Mouse (Mus musculus) gastrocnemius, postnatal 25 days (tissue): ENCODE data around the gene Stard3. TPM values are rescaled to one million over a fixed set of nuclear protein-coding genes. Genes with fewer than 3 reads are reported as not detected.

Experiments
- DNase-seq: peaks from one replicate; pipeline ENCODE4 v3.0.0; 2022
- total RNA-seq, 2 experiments: library from RNA; stranded (reverse); gene quantifications; 1 replicate in 1 of 2; 2 replicates in 1 of 2; pipeline ENCODE4 v1.2.3; 2021

Gene Stard3
- total RNA-seq, 2 experiments from 2014 or later = 9.6 to 11.8 TPM

DNA sequence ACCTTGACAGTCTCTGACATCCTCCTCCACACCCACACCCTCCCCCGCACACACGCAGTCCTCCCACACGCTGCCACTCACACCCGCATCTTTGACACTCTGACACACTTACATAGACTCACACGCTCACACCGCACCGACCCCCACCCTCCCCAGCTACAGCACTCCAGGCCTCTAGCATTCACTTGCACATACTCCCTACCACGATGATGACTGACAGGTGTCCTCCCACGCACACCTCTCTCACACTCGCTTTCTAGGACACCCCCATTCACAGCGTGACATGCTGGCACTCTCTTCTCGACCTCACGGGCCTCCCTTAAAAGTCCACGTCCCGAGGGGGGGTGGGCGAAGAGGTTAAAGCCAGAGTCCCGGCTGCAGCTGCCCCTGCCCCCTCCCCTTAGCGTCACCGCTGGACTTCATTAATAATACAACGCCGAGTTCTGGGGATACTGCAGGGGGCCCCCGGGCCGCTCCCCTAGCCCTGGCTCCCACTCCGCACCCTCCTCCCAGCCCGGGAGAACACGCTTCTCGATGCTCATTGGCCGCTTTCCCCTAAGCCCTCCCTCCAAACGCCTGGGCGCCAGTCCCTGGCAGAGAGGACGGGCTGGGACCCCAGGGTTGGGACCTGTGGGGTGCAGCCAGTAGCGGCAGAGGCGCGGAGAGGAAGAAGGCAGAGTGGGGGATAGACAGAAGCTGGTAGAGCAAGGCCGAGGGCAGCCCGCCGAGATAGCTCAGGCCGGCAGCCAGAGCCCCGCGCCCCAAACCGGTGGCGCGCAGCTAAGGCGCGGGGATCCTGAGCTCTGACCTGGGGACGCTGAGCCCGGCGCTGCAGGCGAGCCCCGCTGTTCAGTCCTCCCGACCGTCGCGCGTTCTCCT lies 9.8 kb upstream of the Stard3 start, which contains the start of gene Ppp1r1b:
Gene Ppp1r1b (plus strand): TSS at position 322 of the 879 bp plus-strand sequence.
- DNase-seq = peak; percentile 39

DNA sequence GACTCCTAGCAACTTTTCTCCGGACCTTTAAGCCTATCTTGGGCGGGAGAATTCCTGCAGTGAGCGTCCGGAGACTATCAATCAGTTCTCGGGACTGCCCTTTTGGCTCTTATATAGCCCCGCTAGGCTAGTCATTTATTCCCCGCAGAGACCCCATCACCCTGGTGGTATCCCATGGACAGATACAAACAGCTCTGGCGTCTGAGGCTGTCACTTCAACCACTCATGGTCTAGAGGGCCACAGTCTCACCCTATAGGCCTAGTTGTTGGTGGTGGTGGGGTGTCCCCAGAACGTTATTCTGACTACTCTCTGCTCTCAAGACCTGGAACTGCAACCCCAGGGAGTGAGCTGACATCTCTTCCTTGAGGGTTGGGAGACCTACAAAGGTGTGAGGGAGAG lies 8.9 kb upstream of the Stard3 start:
- no peak for DNase-seq

- DNase-seq = no peak
Measured at GRCm38 (mm10) chr11:98352272-98352990, 5.7 kb upstream of the Stard3 start.

DNA sequence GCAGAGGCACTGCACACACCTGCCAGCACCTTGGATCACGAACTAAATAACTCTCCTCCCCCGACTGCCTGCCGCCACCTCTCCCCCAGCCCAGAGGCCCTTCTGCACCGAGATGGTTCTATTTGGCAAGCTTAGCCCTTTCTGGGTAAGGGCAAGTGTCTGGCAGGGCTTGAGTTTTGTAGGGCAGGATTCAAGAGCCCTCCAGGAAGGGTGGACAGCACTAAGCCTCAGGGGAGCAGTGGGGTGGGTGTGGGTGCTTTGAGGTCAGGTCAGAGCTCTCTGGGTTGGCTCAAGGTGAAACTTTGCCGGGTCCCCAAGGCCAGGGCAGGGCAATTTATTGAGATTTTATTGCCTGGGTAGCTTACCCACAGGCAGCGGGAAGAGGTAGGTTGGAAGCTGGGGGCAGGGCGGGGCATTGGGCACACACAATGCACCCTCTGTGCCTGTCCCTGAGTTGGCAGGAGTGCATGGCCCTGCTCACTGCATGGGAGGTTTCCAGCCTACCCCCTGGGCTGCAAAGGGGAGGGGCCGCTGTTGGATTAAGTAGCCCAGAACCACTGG lies 4.4 kb upstream of the Stard3 start:
- DNase-seq = no peak

- no peak for DNase-seq
Measured at GRCm38 (mm10) chr11:98354445-98354844, 3.7 kb upstream of the Stard3 start.

- no peak for DNase-seq
Measured at GRCm38 (mm10) chr11:98355732-98356299, 2.4 kb upstream of the Stard3 start.

DNA sequence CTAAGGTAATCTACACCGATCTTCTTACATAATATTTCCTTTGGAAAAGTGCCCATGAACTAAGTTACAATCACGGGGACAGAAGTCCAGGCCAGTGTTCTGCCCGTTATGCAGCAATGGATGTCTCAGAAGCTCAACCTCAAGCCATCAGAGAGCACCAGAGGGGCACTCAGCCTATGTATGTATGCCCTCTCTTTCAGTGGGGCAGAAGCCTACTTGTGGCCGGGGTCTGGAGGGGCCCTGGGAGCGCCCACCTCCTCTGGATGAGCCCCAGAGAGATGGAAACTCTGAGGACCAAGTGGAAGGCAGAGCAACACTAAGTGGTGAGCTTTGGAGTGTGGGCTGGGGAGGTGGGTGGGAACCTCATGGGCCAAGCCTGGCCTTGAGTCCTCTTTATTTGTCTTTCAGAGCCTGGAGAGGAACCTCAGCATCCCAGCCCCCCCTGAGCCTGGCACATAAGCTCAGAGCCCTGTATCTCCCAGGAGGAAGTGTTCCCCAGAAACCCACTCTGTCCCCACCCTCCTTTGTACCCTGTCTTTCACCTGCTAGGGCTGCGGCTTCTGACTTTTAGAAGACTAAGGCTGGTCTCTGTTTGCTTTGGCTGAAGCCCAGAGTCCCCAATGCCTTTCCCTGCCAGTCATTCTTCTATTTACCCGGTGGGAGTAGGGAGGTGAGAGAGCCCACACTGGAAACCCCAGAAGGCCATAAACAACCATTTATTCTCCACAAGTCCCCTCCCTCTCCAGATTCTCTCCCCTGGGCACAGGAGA lies 1.4 kb upstream of the Stard3 start:
- no peak for DNase-seq

DNA sequence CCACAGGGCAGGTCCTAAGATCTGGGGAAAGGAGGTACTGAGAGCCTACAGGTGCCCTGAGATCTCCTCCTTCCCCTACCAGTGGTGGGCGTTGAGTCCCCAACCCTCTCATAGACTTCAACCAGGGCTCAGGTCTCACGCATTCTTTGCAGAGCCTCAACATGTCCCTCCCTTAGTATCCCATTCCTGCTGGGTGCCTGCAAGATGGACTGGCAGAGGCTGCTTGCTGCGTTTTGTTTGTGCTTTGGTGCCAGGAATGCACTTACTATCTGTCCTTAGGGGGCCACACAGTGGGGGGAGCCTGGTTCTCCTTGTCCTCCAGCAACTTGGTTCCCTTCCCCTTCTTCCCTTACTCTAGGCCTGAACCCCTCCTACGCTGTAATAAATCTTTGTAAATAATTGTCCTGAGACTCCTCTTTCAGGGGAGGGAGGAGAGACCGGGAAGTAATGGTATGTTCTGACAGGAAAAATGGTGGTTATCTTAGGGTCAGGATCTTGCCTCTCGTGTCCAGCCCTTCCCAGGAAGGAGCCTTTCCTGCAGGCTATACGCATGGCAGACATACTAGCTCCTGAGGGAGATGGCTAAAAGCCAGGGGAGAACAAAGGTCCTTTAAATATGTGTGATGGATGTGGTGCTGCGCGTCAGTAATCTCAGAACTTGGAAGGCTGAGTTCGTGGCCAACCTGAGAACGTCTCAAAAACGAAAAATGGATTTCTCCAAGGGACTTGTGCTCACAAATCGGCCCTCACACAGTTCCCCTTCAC lies 590 bp upstream of the Stard3 start:
- no peak for DNase-seq

DNA sequence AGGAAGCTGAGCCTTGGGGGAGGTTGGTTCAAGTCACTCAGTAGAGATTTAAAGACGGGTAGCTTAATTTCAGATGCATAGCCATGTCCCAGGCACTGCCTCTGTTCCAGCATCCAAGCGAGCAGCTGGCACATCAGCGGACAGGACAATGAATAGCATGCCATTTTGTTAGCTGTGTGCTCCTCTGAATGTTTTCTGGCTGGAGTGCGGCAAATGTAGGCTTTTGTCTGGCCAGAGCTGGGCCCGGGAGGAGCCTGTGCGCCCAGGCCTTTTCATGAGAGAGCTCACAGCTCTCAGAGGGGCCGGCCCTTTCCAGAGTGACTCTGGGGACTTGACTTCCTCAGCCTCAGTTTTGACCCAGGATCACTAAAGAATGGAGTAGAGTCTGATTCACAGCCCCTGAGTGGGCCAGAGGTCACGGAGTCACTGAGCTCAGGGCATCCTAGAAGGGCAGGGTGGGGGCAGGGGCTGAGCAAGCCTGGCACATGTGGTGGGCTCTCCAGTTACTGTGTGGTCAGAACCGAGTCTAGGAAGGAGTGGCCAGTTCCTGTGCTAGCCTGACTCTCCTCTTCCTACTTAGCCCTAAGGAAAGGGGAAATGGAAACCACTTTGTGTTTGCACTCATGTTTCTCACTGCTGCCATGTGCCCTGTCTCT lies 2.8 kb downstream of the Stard3 start:
- no peak for DNase-seq

DNA sequence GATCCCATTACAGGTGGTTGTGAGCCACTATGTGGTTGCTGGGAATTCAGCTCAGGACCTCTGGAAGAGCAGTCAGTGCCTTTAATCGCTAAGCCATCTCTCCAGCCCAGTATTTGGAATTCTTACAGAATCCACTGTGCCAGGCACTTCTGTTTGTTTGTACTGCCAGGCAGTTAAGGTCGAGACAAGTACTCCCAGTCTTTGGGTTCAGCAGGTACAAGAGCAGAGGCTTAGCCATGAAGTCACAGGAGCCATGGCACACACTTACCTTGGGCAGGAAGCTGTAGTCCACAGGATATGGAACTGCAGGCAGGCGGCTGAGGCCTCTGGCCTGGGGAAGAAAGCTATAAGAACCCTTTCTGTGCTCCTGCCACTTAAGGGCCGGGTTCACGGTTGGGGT lies 5.6 kb downstream of the Stard3 start:
- no peak for DNase-seq

DNA sequence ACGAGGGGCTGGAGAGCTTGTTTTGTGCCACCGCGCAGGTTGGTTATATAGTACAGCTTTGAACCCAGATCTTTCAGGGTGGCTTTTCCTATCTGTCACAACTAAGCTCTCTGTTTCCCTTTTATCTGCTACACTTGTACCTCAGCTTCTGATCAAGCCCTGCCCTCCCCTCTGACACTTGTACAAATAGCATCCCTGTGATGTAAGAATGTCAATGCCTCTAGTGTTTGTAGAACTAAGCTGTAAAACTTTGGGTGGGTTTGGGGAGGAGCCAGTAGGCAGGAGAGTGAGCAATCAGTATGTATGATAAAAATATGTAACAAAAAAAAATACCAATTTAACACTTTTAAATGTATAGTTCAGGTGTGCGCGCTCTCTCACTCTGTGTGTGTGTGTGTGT lies 6.2 kb downstream of the Stard3 start:
- DNase-seq = no peak

DNA sequence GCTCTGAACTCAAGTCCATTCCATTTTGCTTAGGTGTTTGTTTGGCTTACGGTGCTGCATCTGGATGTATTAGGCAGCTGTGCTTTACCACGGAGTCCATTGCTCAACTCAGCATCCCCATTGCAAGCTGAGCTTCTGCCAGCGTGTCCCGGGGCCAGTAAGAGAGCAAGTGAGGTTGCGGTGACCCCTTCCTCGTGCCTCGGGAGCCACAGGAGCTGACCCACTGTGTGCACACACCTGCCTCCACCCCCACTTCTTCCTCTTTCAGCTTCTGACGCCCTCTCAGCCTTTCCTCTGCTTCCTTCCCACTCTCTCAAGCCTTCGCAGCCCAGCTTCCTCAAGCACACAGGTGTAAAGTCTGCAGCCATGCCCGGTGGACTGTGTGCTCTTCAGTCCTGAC lies 8.1 kb downstream of the Stard3 start:
- DNase-seq = no peak

- DNase-seq = no peak
Measured at GRCm38 (mm10) chr11:98367171-98367862, 9.1 kb downstream of the Stard3 start.

DNA sequence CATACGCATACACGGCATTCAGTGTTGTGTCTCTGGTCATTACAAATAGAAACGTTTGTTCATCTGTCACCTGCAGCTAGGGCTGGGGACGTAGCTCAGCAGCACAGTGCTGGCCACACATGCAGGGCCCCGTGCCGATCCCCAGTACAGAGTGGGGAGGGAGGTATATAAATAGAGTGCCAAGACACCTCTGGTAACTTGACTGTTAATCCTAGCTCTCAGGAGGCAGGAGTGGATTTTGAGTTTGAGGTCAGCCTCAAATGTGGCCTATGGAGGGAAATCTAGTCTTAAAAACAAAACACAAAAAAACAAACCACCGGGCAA lies 9.7 kb downstream of the Stard3 start:
- DNase-seq = no peak

GRCm38 (mm10) chr11:98369337-98369736 lies 11.2 kb downstream of the Stard3 start:
- no peak for DNase-seq

GRCm38 (mm10) chr11:98370588-98370987 lies 12.4 kb downstream of the Stard3 start:
- no peak for DNase-seq

DNA sequence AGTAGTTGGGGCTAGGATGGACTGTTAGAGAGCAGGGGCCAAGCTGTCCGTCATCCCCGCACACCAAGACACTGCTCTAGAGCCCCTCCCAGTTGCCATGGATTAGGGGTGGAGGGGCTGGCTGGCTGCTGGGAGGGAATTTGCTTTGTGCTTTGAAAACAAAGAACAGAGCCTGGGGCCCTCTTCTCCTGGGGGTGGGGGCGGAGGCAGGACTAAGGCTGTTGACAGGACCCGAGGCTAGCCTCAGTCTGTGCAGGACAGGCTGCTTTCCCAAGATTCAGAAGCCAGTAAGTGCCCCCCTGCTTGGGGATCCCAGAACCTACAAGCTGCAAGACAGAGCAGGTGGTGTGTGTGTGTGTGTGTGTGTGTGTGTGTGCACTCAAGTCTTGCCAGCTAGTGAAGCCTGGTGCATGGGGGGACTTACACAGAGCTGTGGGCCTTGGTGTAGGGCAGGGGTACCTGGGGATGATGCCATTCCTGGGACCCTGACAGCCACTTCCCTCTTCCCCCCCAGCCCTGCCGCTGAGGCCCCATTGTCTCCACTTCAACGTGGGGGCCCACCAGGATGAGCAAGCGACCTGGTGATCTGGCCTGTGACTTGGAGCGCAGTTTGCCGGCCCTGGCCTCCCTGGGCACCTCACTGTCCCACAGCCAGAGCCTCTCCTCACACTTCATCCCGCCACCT lies 13.5 kb downstream of the Stard3 start:
- no peak for DNase-seq

DNA sequence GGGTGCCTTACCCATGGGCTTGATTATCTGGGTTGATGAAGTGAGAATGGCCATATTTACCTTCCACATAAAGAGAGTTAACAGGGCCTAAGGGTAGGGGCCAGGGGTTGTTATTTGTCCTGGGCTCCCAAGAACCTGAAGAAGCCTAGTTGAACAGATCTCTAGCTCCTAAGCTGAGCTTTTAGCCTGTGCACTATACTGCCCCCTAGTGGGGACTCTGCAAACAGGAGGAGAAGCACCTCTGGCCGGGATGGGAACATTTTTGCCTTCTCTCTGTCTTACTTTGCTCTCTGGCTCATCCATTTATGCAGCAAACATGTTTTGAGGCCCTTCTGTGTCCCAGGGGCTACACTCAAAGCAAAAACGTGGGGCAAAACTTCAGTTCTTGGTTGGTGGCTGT lies 14.2 kb downstream of the Stard3 start:
- no peak for DNase-seq

DNA sequence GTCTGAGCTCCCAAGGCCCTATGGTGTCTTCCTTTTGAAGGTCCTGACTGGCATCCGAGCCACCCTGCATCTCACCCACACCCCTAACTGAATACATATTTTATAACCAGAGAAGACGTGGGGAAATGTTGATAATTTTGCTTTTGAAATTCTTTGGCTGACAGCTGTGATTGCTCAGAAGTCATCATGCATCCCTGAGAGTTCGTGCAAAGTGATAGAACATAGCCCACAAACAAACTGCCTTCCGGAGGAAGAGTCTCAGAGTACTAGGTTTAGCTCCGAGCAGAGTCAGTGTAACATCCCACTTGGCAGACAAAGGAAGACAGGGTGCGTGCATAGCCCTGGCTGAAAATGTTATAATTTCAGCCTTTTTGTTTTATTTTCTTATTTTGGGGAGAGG lies 15.1 kb downstream of the Stard3 start:
- DNase-seq = no peak

DNA sequence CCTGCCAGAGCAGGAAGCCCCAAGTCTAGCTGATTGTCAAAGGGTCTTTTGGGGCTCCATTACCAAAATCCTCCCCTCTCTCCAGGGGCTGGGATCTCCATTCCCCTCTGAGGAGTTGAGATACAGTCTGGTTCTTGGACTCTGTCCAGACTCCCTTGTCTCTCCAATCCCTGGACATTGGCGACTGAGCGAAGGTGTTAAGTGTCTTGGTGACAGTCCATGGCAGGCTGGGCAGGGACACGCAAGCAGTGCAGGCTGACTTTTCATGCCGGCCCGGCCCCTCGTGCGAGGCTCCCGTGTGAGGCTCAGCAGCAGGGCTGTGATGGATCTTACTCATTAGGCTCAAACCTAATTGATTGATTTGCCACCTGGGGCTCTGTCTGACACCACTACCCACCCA lies 16.1 kb downstream of the Stard3 start:
- DNase-seq = no peak
